Mouse (Mus musculus): Measurements from ENCODE around the gene Rfx3. TPM values are rescaled to one million over a fixed set of nuclear protein-coding genes. Genes with fewer than 3 reads are reported as not detected.

Gene Rfx3
- total and polyA plus RNA-seq, 3 experiments, result 1.1 to 62.0 (median 1.8) TPM

DNA sequence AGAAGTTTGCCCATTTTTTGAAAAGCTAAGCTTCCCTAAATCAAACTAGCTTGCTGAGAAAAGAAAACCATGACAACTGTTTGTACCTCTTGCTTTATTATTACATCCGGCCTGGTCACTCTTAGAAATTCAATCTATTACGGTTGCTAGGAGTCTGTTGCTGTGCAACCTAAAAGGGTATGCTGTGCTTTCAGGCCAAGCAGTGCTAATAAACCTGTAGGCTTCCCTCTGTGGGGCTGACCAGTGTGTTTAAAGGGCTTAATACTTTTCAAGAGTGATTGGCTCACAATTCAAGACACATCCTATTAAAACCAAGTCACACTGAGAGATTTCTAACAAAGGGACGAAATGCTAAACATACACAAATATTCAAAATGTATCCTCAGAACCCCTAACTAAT lies 22.2 kb downstream of the Rfx3 start:
- peaks cover 0 to 7% of the 10 kb centered on the region in 2 experiments; a peak in 2 of 4 replicates for H3K36me3 ChIP-seq (ENCODE audit: control insufficient read depth in 1 of 2, insufficient read depth in 2 of 2, low read length in 2 of 2)
- H3K4me1 ChIP-seq (ENCODE audit: control insufficient read depth in 1 of 2, insufficient read depth in 2 of 2, low read length in 2 of 2), result peaks cover 2 to 13% of the 10 kb centered on the region in 2 experiments; a peak in 3 of 4 replicates
- H3K9me3 ChIP-seq (replicated peaks; ENCODE audit: insufficient read depth, low read length), result no peaks in the 10 kb centered on the region
- H3K9ac ChIP-seq (ENCODE audit: control insufficient read depth, low read depth, low read length, poor library complexity, severe bottlenecking), result no peak overlapping the region
- no peaks in the 10 kb centered on the region for H3K79me2 ChIP-seq (ENCODE audit: control insufficient read depth, insufficient read depth, low read length, poor library complexity)
- H3K27me3 ChIP-seq (ENCODE audit: control insufficient read depth in 1 of 2, insufficient read depth in 2 of 2, low read length in 2 of 2), result no peaks in the 10 kb centered on the region
- TF ChIP-seq HCFC1 (IDR thresholded peaks at IDR 0.05; ENCODE audit: low read depth, low read length), result no peak
- no peak for TF ChIP-seq USF1 (IDR thresholded peaks at IDR 0.05; ENCODE audit: low read depth, low read length)
- no peak for TF ChIP-seq POLR2AphosphoS5 (IDR thresholded peaks at IDR 0.05; ENCODE audit: borderline replicate concordance, low read depth, low read length)
- TF ChIP-seq MYB (IDR thresholded peaks at IDR 0.05; ENCODE audit: low read depth, low read length), result no peak
- TF ChIP-seq UBTF (IDR thresholded peaks at IDR 0.05; ENCODE audit: borderline replicate concordance, insufficient read depth, low read depth, low read length), result no peak
- no peak for TF ChIP-seq CHD2 (IDR thresholded peaks at IDR 0.05; ENCODE audit: low read length)
- TF ChIP-seq MAZ (IDR thresholded peaks at IDR 0.05; ENCODE audit: low read depth, low read length), result no peak
- no peak for TF ChIP-seq JUND (IDR thresholded peaks at IDR 0.05; ENCODE audit: low read depth, low read length)
- TF ChIP-seq MXI1 (IDR thresholded peaks at IDR 0.05; ENCODE audit: low read depth, low read length), result no peak
- H3K27ac ChIP-seq (ENCODE audit: control insufficient read depth, low read depth, low read length), result no peak overlapping the region
- no peak for DNase-seq (ENCODE audit: low read depth, low spot score)
- H3K4me3 ChIP-seq (ENCODE audit: control insufficient read depth in 1 of 2, insufficient read depth in 1 of 2, low read depth in 2 of 2, low read length in 2 of 2), result no peak overlapping the region

DNA sequence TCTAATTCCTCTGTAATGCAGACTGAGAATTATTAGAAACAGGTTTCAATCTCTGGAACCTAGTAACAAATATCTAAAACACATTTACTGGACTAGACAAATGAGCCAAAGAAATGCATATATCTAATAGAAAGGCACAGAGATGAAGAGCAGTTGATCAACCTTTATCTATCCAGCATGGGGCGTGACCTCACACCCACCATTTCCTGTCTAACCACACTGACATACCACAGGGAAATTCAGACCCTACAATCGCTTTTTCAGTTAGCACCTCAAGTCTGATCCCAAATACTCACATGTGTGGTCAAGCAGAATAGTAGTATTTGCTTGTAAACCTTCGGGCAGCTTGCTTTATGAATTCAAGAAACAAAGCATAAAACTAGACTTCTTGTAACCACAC lies 43.4 kb downstream of the Rfx3 start:
- Histone ChIP-seq H3K4me3 (ENCODE audit: control insufficient read depth in 1 of 2, insufficient read depth in 1 of 2, low read depth in 2 of 2, low read length in 2 of 2) (peak overlapping the region in 1 of 2 experiments; percentile 14; a peak in 2 of 4 replicates), H3K4me1 (ENCODE audit: control insufficient read depth in 1 of 2, insufficient read depth in 2 of 2, low read length in 2 of 2) (peaks cover 0 to 12% of the 10 kb centered on the region in 2 experiments; a peak in 3 of 4 replicates), H3K27me3 (ENCODE audit: control insufficient read depth in 1 of 2, insufficient read depth in 2 of 2, low read length in 2 of 2) (no peaks in the 10 kb centered on the region), H3K36me3 (ENCODE audit: control insufficient read depth in 1 of 2, insufficient read depth in 2 of 2, low read length in 2 of 2) (peaks cover 0 to 26% of the 10 kb centered on the region in 2 experiments; a peak in 2 of 4 replicates), H3K79me2 (ENCODE audit: control insufficient read depth, insufficient read depth, low read length, poor library complexity) (no peaks in the 10 kb centered on the region; the same call in 1 of the 2 replicates), H3K9me3 (replicated peaks; ENCODE audit: insufficient read depth, low read length) (no peaks in the 10 kb centered on the region), H3K27ac (ENCODE audit: control insufficient read depth, low read depth, low read length) (peak overlapping the region; percentile 95), H3K9ac (ENCODE audit: control insufficient read depth, low read depth, low read length, poor library complexity, severe bottlenecking) (peak overlapping the region; percentile 46)
- peak; percentile 84 for DNase-seq (ENCODE audit: low read depth, low spot score)
- TF ChIP-seq KAT2A (conservative IDR thresholded peaks at IDR 0.05; ENCODE audit: low read depth, low read length) (no peak), GATA1 (IDR thresholded peaks at IDR 0.05; ENCODE audit: low read depth, low read length) (peak; percentile 95), ZKSCAN1 (IDR thresholded peaks at IDR 0.05; ENCODE audit: low read depth, low read length) (no peak), E2F4 (IDR thresholded peaks at IDR 0.05; ENCODE audit: borderline replicate concordance, low read depth, low read length) (no peak), ETS1 (IDR thresholded peaks at IDR 0.05; ENCODE audit: low read depth, low read length) (peak; percentile 61; the same call in 1 of the 2 replicates), JUND (IDR thresholded peaks at IDR 0.05; ENCODE audit: low read depth, low read length) (peak; percentile 47; the same call in 1 of the 2 replicates), MYC (IDR thresholded peaks at IDR 0.05; ENCODE audit: low read depth, low read length) (no peak), ZC3H11A (IDR thresholded peaks at IDR 0.05; ENCODE audit: low read depth, low read length) (no peak), SIN3A (IDR thresholded peaks at IDR 0.05; ENCODE audit: low read length) (peak; percentile 75), CHD2 (IDR thresholded peaks at IDR 0.05; ENCODE audit: low read length) (no peak), MAZ (IDR thresholded peaks at IDR 0.05; ENCODE audit: low read depth, low read length) (no peak), CTCF (IDR thresholded peaks at IDR 0.05 in 2 of 3, conservative IDR thresholded peaks at IDR 0.05 in 1 of 3; ENCODE audit: control insufficient read depth in 1 of 3, insufficient read depth in 1 of 3, low read depth in 2 of 3, low read length in 3 of 3, poor library complexity in 1 of 3, severe bottlenecking in 1 of 3) (no peak), BHLHE40 (IDR thresholded peaks at IDR 0.05; ENCODE audit: borderline replicate concordance, low read depth, low read length) (peak; percentile 80), TCF12 (IDR thresholded peaks at IDR 0.05; ENCODE audit: low read depth, low read length) (peak; percentile 76), NRF1 (IDR thresholded peaks at IDR 0.05; ENCODE audit: insufficient read depth, low read depth, low read length, poor library complexity, severe bottlenecking) (no peak), CHD1 (IDR thresholded peaks at IDR 0.05; ENCODE audit: low read depth, low read length) (no peak), ZMIZ1 (IDR thresholded peaks at IDR 0.05; ENCODE audit: low read depth, low read length) (no peak), NELFE (IDR thresholded peaks at IDR 0.05; ENCODE audit: low read depth, low read length) (no peak), USF2 (IDR thresholded peaks at IDR 0.05; ENCODE audit: borderline replicate concordance in 1 of 2, insufficient read depth in 1 of 2, low read depth in 1 of 2, low read length in 2 of 2) (no peak), HCFC1 (IDR thresholded peaks at IDR 0.05; ENCODE audit: low read depth, low read length) (no peak), POLR2A (IDR thresholded peaks at IDR 0.05; ENCODE audit: control insufficient read depth in 1 of 2, insufficient read depth in 1 of 2, low read depth in 1 of 2, low read length in 2 of 2, poor library complexity in 1 of 2) (peak in 1 of 2 experiments; percentile 31; a peak in 1 of 4 replicates), MXI1 (IDR thresholded peaks at IDR 0.05; ENCODE audit: low read depth, low read length) (0 out of 2 replicates have a peak, but pooled peaks have one; percentile 40), POLR2AphosphoS2 (IDR thresholded peaks at IDR 0.05; ENCODE audit: low read length) (no peak), SMC3 (IDR thresholded peaks at IDR 0.05; ENCODE audit: low read depth, low read length) (no peak), ELF1 (IDR thresholded peaks at IDR 0.05; ENCODE audit: low read depth, low read length) (no peak), UBTF (IDR thresholded peaks at IDR 0.05; ENCODE audit: borderline replicate concordance, insufficient read depth, low read depth, low read length) (no peak), MAFK (IDR thresholded peaks at IDR 0.05; ENCODE audit: borderline replicate concordance, low read depth, low read length) (no peak; the same call in 1 of the 2 replicates), POLR2AphosphoS5 (IDR thresholded peaks at IDR 0.05; ENCODE audit: borderline replicate concordance, low read depth, low read length) (no peak)
